ENCODE assay signal across 19 mouse cellular contexts in genomic region chrX:151831260-151831659, GRCm38 (mm10).
"Had no signal": no experiment of that assay in that cellular context is flagged by ENCODE, and none has a peak within 500 bp of the region (broad histone marks: within the 10 kb centered on the region; RNA-seq: fewer than 3 reads in every experiment).

No protein-coding gene starts in this region.

- H3K9me3 ChIP-seq: intestine, embryonic 15.5 days; limb, embryonic 10.5 days; limb, embryonic 13.5 days; megakaryocyte, embryonic 14.5 days; stomach, embryonic 15.5 days had no signal

- H3K4me1 ChIP-seq: intestine, embryonic 15.5 days; limb, embryonic 10.5 days; limb, embryonic 13.5 days; stomach, embryonic 15.5 days had no signal

- ATAC-seq: intestine, embryonic 15.5 days had no signal

- H3K9ac ChIP-seq: intestine, embryonic 15.5 days; limb, embryonic 13.5 days; stomach, embryonic 15.5 days had no signal

- H3K4me2 ChIP-seq: intestine, embryonic 15.5 days; limb, embryonic 13.5 days; midbrain, embryonic 11.5 days; stomach, embryonic 15.5 days had no signal

- H3K27me3 ChIP-seq: intestine, embryonic 15.5 days; megakaryocyte, embryonic 14.5 days; stomach, embryonic 15.5 days had no signal

- H3K4me3 ChIP-seq: intestine, embryonic 15.5 days; layer of hippocampus, adult 2 months; limb, embryonic 10.5 days; limb, embryonic 13.5 days; megakaryocyte, embryonic 14.5 days; stomach, embryonic 15.5 days had no signal

- DNase-seq: kidney, adult 11 months; kidney, adult 8-10 months; kidney, postnatal 25 days; layer of hippocampus, adult 9-11 months; lung, adult 2 months; lung, postnatal 14 days; lung, postnatal 4 days; midbrain, embryonic 14.5 days; right cerebral cortex, postnatal 25 days; spleen, adult 18-20 months; thymus, postnatal 25 days had no signal

- H3K27ac ChIP-seq: intestine, embryonic 15.5 days; kidney, postnatal 0 days; layer of hippocampus, adult 2 months; limb, embryonic 10.5 days; limb, embryonic 13.5 days; stomach, embryonic 15.5 days had no signal

- H3K36me3 ChIP-seq: intestine, embryonic 15.5 days; limb, embryonic 10.5 days; limb, embryonic 13.5 days; stomach, embryonic 15.5 days had no signal
